Mouse (Mus musculus) 416B (cell line): Measurements from ENCODE around the gene Gpnmb.

ENCODE experiments used
- DNase-seq: peaks from one replicate; pipeline ENCODE4 v3.0.0; 2011; ENCODE audit warnings: low read depth

The Gpnmb gene

DNA sequence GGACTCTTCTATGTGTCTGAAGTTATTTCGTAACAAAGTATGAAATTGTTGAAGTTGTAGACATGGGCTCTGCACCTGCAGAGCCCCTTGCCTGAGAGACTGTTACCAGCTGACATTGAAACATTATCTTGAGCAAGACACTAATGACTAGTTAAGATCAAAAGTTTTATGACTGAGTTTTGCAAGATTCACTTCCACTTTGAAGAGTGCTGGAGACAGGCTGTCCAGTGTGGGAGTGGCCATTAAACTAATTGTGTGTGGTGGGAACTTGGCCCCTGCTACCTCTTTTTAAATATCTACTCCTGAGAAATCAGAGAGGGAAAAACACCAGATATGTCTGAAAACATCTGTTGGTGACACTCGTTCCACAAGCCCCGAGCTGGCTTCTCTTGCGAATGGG lies 5.1 kb upstream of the Gpnmb start:
- DNase-seq: no peak

DNA sequence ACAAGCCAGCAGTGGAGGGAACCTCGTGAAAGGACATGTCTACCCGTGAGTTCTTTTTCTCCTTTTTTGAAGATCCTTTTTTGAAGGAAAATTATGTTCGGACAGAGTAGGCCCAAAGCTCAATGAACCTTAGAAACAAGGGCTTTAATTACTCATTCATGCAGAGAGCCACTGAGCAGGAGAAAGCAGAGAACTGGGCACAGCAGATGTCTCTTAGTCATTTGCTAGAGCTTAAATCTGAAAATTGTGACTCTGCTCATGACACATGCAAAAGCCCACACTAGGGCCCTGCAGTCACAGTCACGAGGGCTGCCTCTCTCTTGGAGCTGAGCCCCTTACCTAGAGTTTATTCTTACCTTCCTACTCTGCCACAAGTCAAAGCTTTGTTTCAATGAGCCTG lies 3.6 kb upstream of the Gpnmb start:
- DNase-seq: no peak

DNA sequence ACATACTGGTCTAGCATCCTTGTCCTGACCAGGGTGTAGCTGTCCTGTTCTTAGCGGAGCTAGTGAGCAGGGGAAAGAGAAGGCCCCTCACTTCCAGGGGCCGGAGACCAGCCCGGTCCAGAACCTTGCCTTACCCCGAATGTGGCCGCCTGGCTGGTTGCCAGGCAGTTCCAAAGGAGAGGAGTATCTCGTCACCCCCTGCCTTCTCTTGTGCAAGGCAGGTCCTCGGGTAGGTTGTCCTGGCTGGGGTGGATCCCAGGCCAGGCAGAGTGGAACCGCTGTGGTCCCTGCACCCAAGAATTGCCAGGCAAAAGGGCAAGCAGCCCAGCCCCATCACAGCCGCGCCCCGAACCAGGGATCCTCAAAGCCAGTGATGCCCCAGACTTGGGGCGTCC lies 919 bp downstream of the Gpnmb start:
- no peak for DNase-seq

- DNase-seq: peak; percentile 61
These were observed 3.3 kb downstream of the Gpnmb start for GRCm38 (mm10) chr6:49039470-49040180.

DNA sequence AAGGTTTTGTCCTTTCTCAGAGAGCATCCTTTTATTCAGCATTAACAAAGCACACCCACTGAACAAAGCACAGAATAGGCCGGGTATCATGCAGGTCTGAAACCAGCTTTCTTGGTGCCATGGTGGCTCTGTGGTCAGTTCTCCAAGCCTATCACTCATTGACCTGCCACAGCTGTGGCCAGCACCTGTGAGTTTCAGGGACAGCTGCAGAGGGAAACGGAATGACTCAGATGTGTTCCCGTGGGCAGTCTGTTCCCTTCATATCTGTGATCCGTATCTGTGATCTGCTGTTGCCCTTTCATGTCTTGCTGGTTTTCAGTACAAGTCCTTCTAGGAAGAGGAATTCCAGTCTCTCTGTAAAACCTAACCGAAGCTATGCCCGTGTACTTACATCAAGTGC lies 10.2 kb downstream of the Gpnmb start:
- DNase-seq: no peak

GRCm38 (mm10) chr6:49046976-49047375 lies 10.6 kb downstream of the Gpnmb start:
- DNase-seq: no peak

GRCm38 (mm10) chr6:49047848-49048247 lies 11.5 kb downstream of the Gpnmb start:
- DNase-seq: no peak

DNA sequence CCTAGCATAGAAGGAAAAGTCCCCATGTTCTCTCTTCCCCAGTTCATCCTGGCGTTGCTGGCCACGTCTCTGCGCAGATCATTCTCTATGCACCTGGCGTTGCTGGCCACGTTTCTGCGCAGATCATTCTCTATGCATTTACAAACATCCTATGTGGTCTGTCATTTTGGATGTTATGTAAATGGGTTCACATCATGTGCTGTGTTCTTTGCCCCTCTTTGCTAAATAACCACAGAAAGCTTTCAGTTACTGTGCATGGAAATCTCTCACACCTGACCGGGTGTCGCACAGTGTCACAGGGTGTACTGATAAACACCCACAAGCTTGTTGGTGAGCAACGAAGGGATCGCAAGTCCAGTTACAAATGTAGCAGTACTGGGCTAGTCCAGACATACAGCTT lies 12.0 kb downstream of the Gpnmb start:
- no peak for DNase-seq

- DNase-seq: no peak
These were observed 14.5 kb downstream of the Gpnmb start for GRCm38 (mm10) chr6:49050677-49051410.

DNA sequence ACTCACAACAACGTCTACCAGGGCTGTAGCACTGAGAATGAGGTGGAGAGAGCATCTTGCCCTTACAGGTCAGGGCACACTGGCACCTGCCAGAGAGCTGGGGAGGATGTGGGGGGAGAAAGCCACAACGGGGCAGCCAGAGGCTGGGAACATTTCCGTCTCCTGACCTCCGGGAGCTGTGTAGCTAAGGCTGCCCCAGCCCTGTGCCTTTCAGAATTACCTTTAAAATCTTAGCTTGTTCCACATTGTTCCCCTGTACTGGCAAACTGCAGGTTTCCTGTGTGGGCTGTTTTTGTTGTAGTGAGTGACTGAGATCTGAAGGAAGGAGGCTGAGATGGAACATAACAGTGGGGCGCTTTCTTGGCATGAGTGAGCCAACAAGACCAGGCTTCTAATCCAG lies 15.8 kb downstream of the Gpnmb start:
- DNase-seq: no peak

GRCm38 (mm10) chr6:49055256-49055733 lies 18.9 kb downstream of the Gpnmb start:
- DNase-seq: no peak

DNA sequence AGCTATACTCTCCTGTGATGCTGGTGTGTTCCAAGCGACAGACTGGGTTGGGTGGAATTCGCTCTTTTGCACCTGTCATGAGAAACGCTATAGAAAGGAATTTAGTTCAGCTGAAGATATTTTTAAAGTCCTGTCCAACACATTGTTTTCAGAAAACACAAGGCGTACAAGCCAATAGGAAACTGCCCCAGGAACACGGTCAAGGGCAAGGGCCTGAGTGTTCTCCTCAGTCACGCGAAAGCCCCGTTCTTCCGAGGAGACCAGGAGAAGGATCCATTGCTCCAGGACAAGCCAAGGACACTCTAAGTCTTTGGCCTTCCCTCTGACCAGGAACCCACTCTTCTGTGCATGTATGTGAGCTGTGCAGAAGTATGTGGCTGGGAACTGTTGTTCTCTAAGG lies 19.7 kb downstream of the Gpnmb start:
- DNase-seq: no peak

GRCm38 (mm10) chr6:49057053-49058021 lies 21.0 kb downstream of the Gpnmb start:
- DNase-seq: peak; percentile 65

DNA sequence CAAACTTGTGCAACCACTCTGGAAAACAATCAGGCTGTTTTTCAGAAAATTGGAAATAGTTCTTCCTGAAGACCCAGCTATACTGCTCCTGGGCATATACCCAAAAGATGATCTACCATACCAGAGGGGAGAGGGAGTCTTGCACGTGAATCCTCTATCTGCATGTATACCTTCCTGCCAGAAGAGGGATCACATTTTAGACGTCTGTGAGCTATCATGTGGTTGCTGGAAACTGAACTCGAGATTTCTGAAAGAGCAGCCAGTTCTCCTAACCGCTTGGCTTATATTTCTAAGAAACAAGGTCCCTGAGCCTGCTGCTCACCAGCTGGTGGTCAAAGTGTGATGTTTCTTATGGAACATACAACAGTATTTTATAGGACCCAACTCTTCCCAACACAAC lies 32.0 kb downstream of the Gpnmb start:
- no peak for DNase-seq

GRCm38 (mm10) chr6:49073304-49074116 lies 37.2 kb downstream of the Gpnmb start, which contains the start of gene Malsu1:
Malsu1 (plus strand) TSS chr6:49073795.
- DNase-seq: peak; percentile 92

DNA sequence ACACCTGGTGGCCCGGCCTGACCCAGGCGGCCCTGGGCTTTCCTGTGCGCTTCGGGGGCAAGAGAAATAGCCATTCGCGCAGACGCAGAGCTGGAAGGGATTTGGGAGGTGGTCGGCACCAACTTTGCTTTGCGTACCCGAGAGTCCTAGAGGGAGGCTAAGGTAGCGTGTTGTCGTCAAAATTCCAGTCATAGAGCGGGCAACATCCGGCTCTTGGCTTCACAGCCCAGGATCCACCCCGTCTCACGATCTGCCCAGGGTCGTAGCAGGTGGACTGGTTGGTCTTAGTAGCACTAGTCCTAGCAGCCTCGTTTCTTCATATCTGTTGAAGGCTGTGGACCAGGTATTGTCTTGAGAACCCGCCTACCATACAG lies 37.8 kb downstream of the Gpnmb start:
- DNase-seq: no peak

- no peak for DNase-seq
These were observed 41.5 kb downstream of the Gpnmb start for GRCm38 (mm10) chr6:49077894-49078293.

DNA sequence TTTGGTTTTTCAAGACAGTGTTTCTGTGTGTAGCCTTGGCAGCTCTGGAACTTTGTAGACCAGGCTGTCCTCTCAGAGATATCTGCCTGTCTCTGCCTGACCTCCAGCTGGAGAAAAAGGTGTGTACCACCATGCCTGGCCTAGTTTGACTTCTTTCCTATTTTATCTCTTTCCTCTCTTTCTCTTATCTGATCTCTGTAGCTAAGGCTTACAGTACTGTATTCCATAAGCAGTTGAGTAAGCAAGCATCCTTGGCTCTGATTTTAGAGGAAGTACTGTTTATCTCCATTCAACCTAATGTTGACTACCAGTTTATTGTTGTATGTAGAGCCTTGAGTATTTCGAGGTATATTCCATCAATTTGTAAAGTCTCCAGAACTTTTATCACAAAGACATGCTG lies 43.0 kb downstream of the Gpnmb start:
- peak; percentile 18 for DNase-seq

DNA sequence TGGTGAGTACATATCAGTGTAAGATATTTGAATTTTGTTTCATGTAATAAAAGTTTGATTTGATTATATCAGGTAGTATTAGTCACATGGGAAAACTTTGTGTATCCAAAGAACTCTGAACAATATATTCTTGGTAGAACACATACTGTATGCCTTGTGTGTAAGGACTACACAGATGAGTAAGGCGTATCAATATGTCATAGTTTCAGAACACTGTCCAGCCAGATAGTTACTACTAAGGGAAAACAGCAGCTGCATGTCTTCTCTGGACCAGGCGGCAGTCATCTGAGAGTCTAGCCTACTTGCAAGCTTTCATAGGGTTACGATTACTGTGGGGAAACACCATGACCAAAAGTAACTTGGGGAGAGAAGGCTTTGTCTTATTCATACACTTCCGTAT lies 46.7 kb downstream of the Gpnmb start:
- DNase-seq: no peak

GRCm38 (mm10) chr6:49094968-49095367 lies 58.6 kb downstream of the Gpnmb start:
- no peak for DNase-seq

- DNase-seq: no peak
These were observed 60.1 kb downstream of the Gpnmb start for GRCm38 (mm10) chr6:49096421-49096820.
